Mouse (Mus musculus) heart, adult 2 months (tissue): ENCODE data around the gene Schip1. TPM values are rescaled to one million over a fixed set of nuclear protein-coding genes. Genes with fewer than 3 reads are reported as not detected.
"Not testable (repeated sequence)": the region's sequence is repeated elsewhere in the genome, so short reads cannot be mapped to it uniquely, and the experiment has no call there.

Source experiments
- DNase-seq, 2 experiments: peaks; one replicate each; pipeline ENCODE4 v3.0.0; 2021
- H3K27ac ChIP-seq: fragments of 200-600 bp; 2 replicates; pipeline ENCODE4 v1.8.1; 2022
- H3K27me3 ChIP-seq: fragments of 200-500 bp; 2 replicates; pipeline ENCODE4 v1.6.1; 2012; ENCODE audit warnings: mild to moderate bottlenecking, low read length, inconsistent platforms, mixed read lengths; ENCODE audit not compliant: control insufficient read depth, insufficient read depth
- H3K36me3 ChIP-seq: fragments of 200-500 bp; 2 replicates; pipeline ENCODE4 v1.6.1; 2012; ENCODE audit warnings: low read length, inconsistent platforms; ENCODE audit not compliant: control insufficient read depth, insufficient read depth
- H3K4me1 ChIP-seq: fragments of 200-500 bp; 2 replicates; pipeline ENCODE4 v1.6.1; 2011; ENCODE audit warnings: low read length; ENCODE audit not compliant: control insufficient read depth, insufficient read depth
- H3K4me3 ChIP-seq: fragments of 200-600 bp; 2 replicates; pipeline ENCODE4 v1.8.1; 2022
- H3K79me2 ChIP-seq: fragments of 200-500 bp; replicated peaks from 2 replicates; pipeline ENCODE4 v1.6.1; 2012; ENCODE audit warnings: mild to moderate bottlenecking, inconsistent platforms, low read length, moderate library complexity, mixed read lengths; ENCODE audit not compliant: control insufficient read depth, insufficient read depth
- H3K9ac ChIP-seq: fragments of 200-500 bp; 2 replicates; pipeline ENCODE4 v1.6.1; 2012; ENCODE audit warnings: low read depth, mild to moderate bottlenecking, control low read depth, inconsistent platforms, low read length, mixed read lengths
- CTCF ChIP-seq: fragments of 200-600 bp; IDR thresholded peaks from 2 replicates; pipeline ENCODE4 v1.8.1; 2022; ENCODE audit warnings: antibody characterized with exemption, mild to moderate bottlenecking, moderate library complexity
- EP300 ChIP-seq: fragments of 200-500 bp; IDR thresholded peaks from 2 replicates; pipeline ENCODE4 v1.6.1; 2011; ENCODE audit warnings: low read depth, low read length, control low read depth; ENCODE audit not compliant: insufficient read depth
- POLR2A ChIP-seq: fragments of 200-500 bp; IDR thresholded peaks from 2 replicates; pipeline ENCODE4 v1.6.1; 2011; ENCODE audit warnings: mild to moderate bottlenecking, low read depth, low read length, control low read depth; ENCODE audit not compliant: insufficient read depth
- WGBS: fragments of 180-500 bp; shearing (Covaris S2); methylation state at CpG from one replicate; pipeline ENCODE4 v1.1.7; 2018; 5-methylcytosine and 5-hydroxymethylcytosine counted together
- intact Hi-C: fragments of 180-260 bp; cut with DNase I; formaldehyde crosslinking; loops from one replicate; pipeline ENCODE4 v1.15.1; 2025
- polyA plus RNA-seq: library from polyadenylated mRNA; depleted of rRNA; stranded (reverse); fragments of >200 nt; gene quantifications from 2 replicates; pipeline ENCODE4 v1.2.3, GENCODE M21; 2012
- total RNA-seq, 2 experiments: library from RNA; stranded (reverse); gene quantifications; 2 replicates each; pipeline ENCODE4 v1.2.3; 2021

Schip1 gene
- total and polyA plus RNA-seq, 3 experiments = 44.3 to 181 (median 163) TPM

- H3K36me3 ChIP-seq = no peaks in the 10 kb centered on the region
- no peaks in the 10 kb centered on the region for H3K79me2 ChIP-seq
- no peak overlapping the region for H3K9ac ChIP-seq
- DNase-seq = no peak
- H3K4me3 ChIP-seq = no peak overlapping the region
- intact Hi-C loops = no loop called here
- no peaks in the 10 kb centered on the region for H3K4me1 ChIP-seq
- no peaks in the 10 kb centered on the region for H3K27me3 ChIP-seq
- 52% methylated on average over 4 of the region's 4 CpGs for WGBS
- TF ChIP-seq EP300 = no peak
- no peak for TF ChIP-seq POLR2A
- TF ChIP-seq CTCF = no peak
- H3K27ac ChIP-seq = no peak overlapping the region
These were observed 12.8 kb downstream of the Schip1 start for GRCm38 (mm10) chr3:68077406-68077805.

- no peak for TF ChIP-seq CTCF
- TF ChIP-seq POLR2A = no peak
- no peaks in the 10 kb centered on the region for H3K27me3 ChIP-seq
- no peaks in the 10 kb centered on the region for H3K36me3 ChIP-seq
- H3K4me3 ChIP-seq = no peak overlapping the region
- intact Hi-C loops = no loop called here
- no peak for DNase-seq
- H3K9ac ChIP-seq = no peak overlapping the region
- no peaks in the 10 kb centered on the region for H3K79me2 ChIP-seq
- 87% methylated on average over 2 of the region's 2 CpGs for WGBS
- H3K27ac ChIP-seq = no peak overlapping the region
- H3K4me1 ChIP-seq = no peaks in the 10 kb centered on the region
These were observed 20.4 kb downstream of the Schip1 start for GRCm38 (mm10) chr3:68085024-68085423.

- TF ChIP-seq EP300 (no peak), POLR2A (no peak), CTCF (no peak)
- intact Hi-C loops = no loop called here
- no peak overlapping the region for H3K9ac ChIP-seq
- WGBS = 71% methylated on average over 4 of the region's 4 CpGs
- no peak overlapping the region for H3K27ac ChIP-seq
- H3K36me3 ChIP-seq = no peaks in the 10 kb centered on the region
- no peak overlapping the region for H3K4me3 ChIP-seq
- DNase-seq = no peak
- no peaks in the 10 kb centered on the region for H3K27me3 ChIP-seq
- H3K4me1 ChIP-seq = no peaks in the 10 kb centered on the region
- no peaks in the 10 kb centered on the region for H3K79me2 ChIP-seq
These were observed 27.5 kb downstream of the Schip1 start for GRCm38 (mm10) chr3:68092108-68092507.

- TF ChIP-seq POLR2A (no peak), CTCF (no peak), EP300 (no peak)
- Histone ChIP-seq H3K4me1 (no peaks in the 10 kb centered on the region), H3K4me3 (no peak overlapping the region), H3K27ac (no peak overlapping the region), H3K36me3 (no peaks in the 10 kb centered on the region), H3K79me2 (no peaks in the 10 kb centered on the region), H3K27me3 (no peaks in the 10 kb centered on the region), H3K9ac (no peak overlapping the region)
- intact Hi-C loops = no loop called here
- DNase-seq = no peak
- WGBS = 89% methylated on average over 4 of the region's 4 CpGs
These were observed 32.3 kb downstream of the Schip1 start for GRCm38 (mm10) chr3:68096724-68097431.

- H3K36me3 ChIP-seq, H3K4me1 ChIP-seq, DNase-seq, H3K27ac ChIP-seq, H3K9ac ChIP-seq, intact Hi-C loops, H3K4me3 ChIP-seq, H3K27me3 ChIP-seq, H3K79me2 ChIP-seq: not testable (repeated sequence)
- WGBS = 81% methylated on average over 6 of the region's 6 CpGs
These were observed 35.0 kb downstream of the Schip1 start for GRCm38 (mm10) chr3:68099561-68099960.

GRCm38 (mm10) chr3:68101343-68101742, 36.7 kb downstream of the Schip1 start:
- H3K79me2 ChIP-seq = no peaks in the 10 kb centered on the region
- 43% methylated on average over 4 of the region's 4 CpGs for WGBS
- H3K27ac ChIP-seq = no peak overlapping the region
- H3K27me3 ChIP-seq = no peaks in the 10 kb centered on the region
- H3K4me1 ChIP-seq = no peaks in the 10 kb centered on the region
- no peak for DNase-seq
- H3K9ac ChIP-seq = no peak overlapping the region
- no peak overlapping the region for H3K4me3 ChIP-seq
- TF ChIP-seq POLR2A (no peak), EP300 (no peak), CTCF (no peak)
- intact Hi-C loops = no loop called here
- no peaks in the 10 kb centered on the region for H3K36me3 ChIP-seq
